Mouse (Mus musculus) kidney, adult 11 months (tissue): ENCODE measurements around the gene Grb2.
A peak's percentile ranks its signal among the peaks of the same experiment; 100 is the strongest.

ENCODE experiments used
- DNase-seq: peaks from one replicate; pipeline ENCODE4 v3.0.0; 2022

Gene Grb2

GRCm38 (mm10) chr11:115711133-115711532 lies 2.7 kb upstream of the Grb2 start:
- no peak for DNase-seq

- DNase-seq = no peak
These were observed 1.6 kb upstream of the Grb2 start for GRCm38 (mm10) chr11:115709829-115710559.

GRCm38 (mm10) chr11:115708956-115709828 lies 795 bp upstream of the Grb2 start:
- peak; percentile 37 for DNase-seq

- peak; percentile 45 for DNase-seq
These were observed 836 bp downstream of the Grb2 start for GRCm38 (mm10) chr11:115707313-115708208.

GRCm38 (mm10) chr11:115706584-115706983 lies 1.8 kb downstream of the Grb2 start:
- no peak for DNase-seq

GRCm38 (mm10) chr11:115705561-115705960 lies 2.8 kb downstream of the Grb2 start:
- DNase-seq = no peak

GRCm38 (mm10) chr11:115704648-115705047 lies 3.7 kb downstream of the Grb2 start:
- no peak for DNase-seq

- no peak for DNase-seq
These were observed 4.9 kb downstream of the Grb2 start for GRCm38 (mm10) chr11:115703466-115703865.

- DNase-seq = peak; percentile 83
These were observed 9.2 kb downstream of the Grb2 start for GRCm38 (mm10) chr11:115698986-115699728.

- no peak for DNase-seq
These were observed 10.7 kb downstream of the Grb2 start for GRCm38 (mm10) chr11:115697722-115698121.

GRCm38 (mm10) chr11:115697091-115697490 lies 11.3 kb downstream of the Grb2 start:
- no peak for DNase-seq

- DNase-seq = no peak
These were observed 11.9 kb downstream of the Grb2 start for GRCm38 (mm10) chr11:115696471-115696870.

GRCm38 (mm10) chr11:115693979-115694578 lies 14.3 kb downstream of the Grb2 start:
- no peak for DNase-seq

GRCm38 (mm10) chr11:115692800-115693199 lies 15.6 kb downstream of the Grb2 start:
- DNase-seq = peak; percentile 25

- DNase-seq = no peak
These were observed 16.4 kb downstream of the Grb2 start for GRCm38 (mm10) chr11:115691976-115692375.

GRCm38 (mm10) chr11:115691511-115691910 lies 16.9 kb downstream of the Grb2 start:
- no peak for DNase-seq

- no peak for DNase-seq
These were observed 17.4 kb downstream of the Grb2 start for GRCm38 (mm10) chr11:115691013-115691412.

GRCm38 (mm10) chr11:115690356-115690755 lies 18.0 kb downstream of the Grb2 start:
- DNase-seq = no peak

- DNase-seq = no peak
These were observed 19.1 kb downstream of the Grb2 start for GRCm38 (mm10) chr11:115689137-115689915.

GRCm38 (mm10) chr11:115686369-115686768 lies 22.0 kb downstream of the Grb2 start:
- no peak for DNase-seq

- no peak for DNase-seq
These were observed 22.4 kb downstream of the Grb2 start for GRCm38 (mm10) chr11:115685954-115686353.
